Mouse (Mus musculus) lung, adult 2 months (tissue): ENCODE results near the gene Ccdc8. TPM values are rescaled to one million over a fixed set of nuclear protein-coding genes. Genes with fewer than 3 reads are reported as not detected.

Source experiments
- DNase-seq: peaks from one replicate; pipeline ENCODE4 v3.0.0; 2022
- H3K4me1 ChIP-seq: fragments of 200-500 bp; 2 replicates; pipeline ENCODE4 v1.6.1; 2011; ENCODE audit warnings: low read length; ENCODE audit not compliant: control insufficient read depth, insufficient read depth
- H3K4me3 ChIP-seq: fragments of 200-500 bp; replicated peaks from 2 replicates; pipeline ENCODE3; 2011; ENCODE audit warnings: low read depth, mild to moderate bottlenecking, control low read depth, low read length; ENCODE audit errors: extremely low read depth
- CTCF ChIP-seq: fragments of 200-500 bp; IDR thresholded peaks from 2 replicates; pipeline ENCODE4 v1.5.1; 2011; ENCODE audit warnings: mild to moderate bottlenecking, low read length, control low read depth; ENCODE audit not compliant: insufficient read depth
- POLR2A ChIP-seq: fragments of 200-500 bp; IDR thresholded peaks from 2 replicates; pipeline ENCODE4 v1.6.1; 2011; ENCODE audit warnings: low read depth, mild to moderate bottlenecking, control low read depth, low read length, borderline replicate concordance; ENCODE audit errors: extremely low read depth
- WGBS: fragments of 180-500 bp; shearing (Covaris S2); methylation state at CpG from one replicate; pipeline ENCODE4 v1.1.7; 2018; 5-methylcytosine and 5-hydroxymethylcytosine counted together
- polyA plus RNA-seq: library from polyadenylated mRNA; depleted of rRNA; stranded (reverse); fragments of >200 nt; gene quantifications from 2 replicates; pipeline ENCODE4 v1.2.3, GENCODE M21; 2012

Ccdc8 gene
- polyA plus RNA-seq, 1 experiment: 5.2 TPM

DNA sequence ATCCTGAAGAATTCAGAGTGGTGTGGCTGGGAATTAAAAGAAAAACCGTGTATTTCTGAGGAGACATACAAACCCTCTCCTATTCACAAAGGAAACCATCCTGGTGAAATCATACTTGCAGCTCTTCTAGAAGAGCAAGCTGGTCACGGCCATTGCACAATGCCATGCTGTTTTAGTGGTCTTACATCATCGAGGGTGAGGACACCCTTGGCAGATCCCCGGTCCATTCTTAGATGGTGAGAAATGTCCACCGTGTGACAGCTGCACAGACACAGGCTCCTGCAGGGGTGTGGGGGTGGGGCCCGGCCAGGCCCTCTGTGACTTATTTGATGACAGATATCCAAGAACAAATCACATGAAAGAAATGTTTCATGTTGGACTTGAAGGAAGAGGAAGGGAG lies 18.5 kb upstream of the Ccdc8 start:
- DNase-seq: peak; percentile 16
- TF ChIP-seq CTCF (no peak), POLR2A (no peak)
- 29% methylated on average over 6 of the region's 6 CpGs for WGBS

DNA sequence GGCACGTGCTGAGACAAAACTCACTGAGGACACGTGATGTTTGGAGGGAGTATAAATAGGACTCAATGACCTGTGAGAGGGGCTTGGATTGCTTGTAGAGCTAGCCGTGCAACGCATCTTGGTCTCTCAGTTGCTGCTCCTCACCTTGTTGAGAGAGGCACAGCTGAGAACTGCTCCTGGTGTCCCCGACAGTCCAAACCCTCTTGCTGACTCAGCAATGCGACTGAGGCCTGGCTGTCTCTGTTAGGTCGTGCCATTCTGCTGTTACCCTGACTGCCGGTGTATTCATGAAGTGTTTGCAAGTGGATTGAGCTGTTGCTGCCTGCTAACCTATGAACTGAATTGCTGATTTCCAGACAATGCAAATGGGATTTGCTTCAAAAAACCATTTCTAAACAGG lies 16.2 kb upstream of the Ccdc8 start:
- Histone ChIP-seq H3K4me1 (no peaks in the 10 kb centered on the region), H3K4me3 (no peak overlapping the region)
- no peak for DNase-seq
- 58% methylated on average over 8 of the region's 8 CpGs for WGBS
- no peak for TF ChIP-seq POLR2A
- TF ChIP-seq CTCF: no peak

More for the DNA sequence above, 18.5 kb upstream of the Ccdc8 start:
- Histone ChIP-seq H3K4me3 (no peak overlapping the region), H3K4me1 (no peaks in the 10 kb centered on the region)

GRCm38 (mm10) chr7:16978173-16978572 lies 14.3 kb upstream of the Ccdc8 start:
- TF ChIP-seq CTCF (no peak), POLR2A (no peak)
- DNase-seq: no peak
- 79% methylated on average over 6 of the region's 6 CpGs for WGBS
- Histone ChIP-seq H3K4me3 (no peak overlapping the region), H3K4me1 (no peaks in the 10 kb centered on the region)

- no peaks in the 10 kb centered on the region for H3K4me1 ChIP-seq
- H3K4me3 ChIP-seq: no peak overlapping the region
- DNase-seq: no peak
- TF ChIP-seq POLR2A: no peak
- TF ChIP-seq CTCF: no peak
- WGBS: 95% methylated on average over 3 of the region's 3 CpGs
Observed at GRCm38 (mm10) chr7:16978593-16978992, 13.9 kb upstream of the Ccdc8 start.

DNA sequence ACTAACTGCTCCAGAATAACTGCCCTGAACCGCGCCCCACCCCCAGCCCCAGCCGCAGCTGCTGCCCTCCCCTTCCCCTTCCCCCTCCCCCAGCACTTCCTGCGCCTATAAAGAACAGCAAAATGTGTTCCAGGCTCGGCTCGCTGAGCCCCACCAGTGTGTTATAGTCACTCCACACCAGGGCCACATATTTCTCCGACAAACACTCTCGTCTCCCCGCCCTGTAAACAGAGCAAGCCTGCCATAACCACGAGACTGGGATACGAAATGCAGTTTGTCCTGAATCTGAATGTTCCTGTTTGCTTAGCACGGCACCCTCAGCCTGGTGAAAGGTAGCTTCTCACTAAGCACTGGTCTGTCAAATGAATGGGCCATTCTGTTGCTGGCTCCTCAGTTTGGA lies 12.2 kb upstream of the Ccdc8 start:
- H3K4me3 ChIP-seq: peak overlapping the region; percentile 32
- no peaks in the 10 kb centered on the region for H3K4me1 ChIP-seq
- WGBS: under 1% methylated on average over 12 of the region's 12 CpGs
- TF ChIP-seq CTCF (no peak), POLR2A (no peak)
- no peak for DNase-seq

DNA sequence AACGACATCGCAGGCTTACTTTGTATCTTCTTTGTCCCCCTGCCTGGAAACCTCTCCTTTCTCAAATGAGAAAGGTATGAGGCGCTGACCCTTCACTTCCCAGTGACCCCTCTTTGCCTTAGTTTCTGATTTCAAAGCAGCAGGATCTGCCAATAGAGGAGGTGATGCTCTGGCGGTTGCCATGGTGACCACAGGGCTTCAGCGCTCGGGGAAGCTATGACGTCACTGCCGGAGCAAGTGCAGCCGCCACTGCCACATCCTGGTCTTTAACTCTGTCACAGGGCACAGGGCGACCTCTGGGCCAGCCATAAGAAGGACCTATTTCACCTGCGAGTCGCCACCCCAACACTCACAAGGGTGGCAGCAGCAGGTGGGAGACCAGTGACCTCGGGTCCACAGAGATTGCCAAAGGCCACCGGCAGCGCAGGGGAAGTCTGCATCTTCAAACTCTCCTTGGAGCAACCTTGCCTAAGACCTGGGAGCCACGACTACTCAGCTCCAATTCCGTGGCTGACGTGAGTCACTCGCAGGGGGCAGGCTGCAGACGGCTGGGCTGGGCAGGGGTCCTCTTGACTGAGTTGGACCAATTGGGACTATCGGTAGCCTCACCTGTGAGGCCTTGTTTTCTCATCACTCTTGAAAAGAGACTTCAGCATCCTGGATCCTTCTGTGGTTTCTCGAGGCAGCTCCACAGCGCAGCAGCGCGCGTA lies 9.5 kb upstream of the Ccdc8 start, which contains the start of gene Gm42372:
Gene Gm42372, plus strand, starts transcription at position 228 of the 710 bp plus-strand sequence.
- no peak within 1 kb of the TSS for H3K4me3 ChIP-seq
- H3K4me1 ChIP-seq: no peaks in the 10 kb centered on the region
- no peak for TF ChIP-seq POLR2A
- TF ChIP-seq CTCF: no peak
- 32% methylated on average over 26 of the region's 26 CpGs for WGBS
- no peak for DNase-seq

- no peak for DNase-seq
- no peak overlapping the region for H3K4me3 ChIP-seq
- no peak for TF ChIP-seq CTCF
- no peak for TF ChIP-seq POLR2A
- no peaks in the 10 kb centered on the region for H3K4me1 ChIP-seq
- 45% methylated on average over 7 of the region's 7 CpGs for WGBS
Observed at GRCm38 (mm10) chr7:16987541-16988149, 4.9 kb upstream of the Ccdc8 start.

- TF ChIP-seq CTCF (no peak), POLR2A (no peak)
- Histone ChIP-seq H3K4me3 (no peak overlapping the region), H3K4me1 (no peaks in the 10 kb centered on the region)
- WGBS: 41% methylated on average over 3 of the region's 3 CpGs
- DNase-seq: no peak
Observed at GRCm38 (mm10) chr7:16988405-16988804, 4.1 kb upstream of the Ccdc8 start.

DNA sequence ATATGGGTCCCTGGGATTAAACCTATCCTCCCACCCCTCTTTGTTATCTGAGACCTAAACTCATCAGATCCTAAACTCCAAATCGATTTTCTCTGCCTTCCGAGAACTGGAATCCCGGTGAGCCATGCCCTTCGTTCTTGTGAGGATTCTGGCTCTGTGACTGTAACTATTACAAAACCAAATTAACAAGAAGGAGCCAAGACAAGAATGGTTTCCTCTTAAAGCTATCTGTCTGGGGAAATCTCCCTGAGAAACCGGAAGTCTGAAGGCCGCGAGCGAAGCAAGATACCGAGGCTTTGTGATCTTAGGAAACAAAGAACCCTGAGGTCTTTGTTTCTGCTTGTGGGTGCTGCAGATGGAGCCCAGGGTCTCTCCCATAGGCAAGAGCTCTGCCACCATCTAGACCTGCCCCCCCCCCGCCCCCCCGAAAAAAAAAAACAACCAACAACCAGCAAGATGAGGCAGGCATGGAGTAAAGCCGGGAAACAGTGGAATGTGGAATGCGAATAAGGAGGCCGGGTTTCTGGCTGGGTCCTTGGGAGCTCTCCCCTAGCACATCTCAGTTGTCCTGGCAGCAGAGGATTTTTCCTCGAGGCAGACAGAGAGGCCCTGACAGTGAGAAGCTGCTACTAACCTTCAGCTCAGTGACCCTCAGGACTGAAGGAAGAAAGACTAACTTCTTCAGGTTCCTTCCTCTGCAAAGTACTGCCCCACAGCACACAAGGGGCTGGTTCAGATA lies 2.3 kb upstream of the Ccdc8 start:
- Histone ChIP-seq H3K4me1 (no peaks in the 10 kb centered on the region), H3K4me3 (no peak overlapping the region)
- 16% methylated on average over 15 of the region's 15 CpGs for WGBS
- TF ChIP-seq CTCF (no peak), POLR2A (no peak)
- DNase-seq: no peak
